Mouse (Mus musculus) kidney, adult 18-20 months (tissue): ENCODE measurements around the gene Rgcc.

Experiments used
- DNase-seq: peaks from one replicate; pipeline ENCODE4 v3.0.0; 2021

The Rgcc gene

GRCm38 (mm10) chr14:79301466-79301875, at the start of gene Rgcc:
Gene Rgcc (minus strand): TSS chr14:79301645.
- peak; percentile 96 for DNase-seq

GRCm38 (mm10) chr14:79346384-79346783, 44.9 kb upstream of the Rgcc start:
- DNase-seq: no peak

- no peak for DNase-seq
These were observed 34.2 kb upstream of the Rgcc start for GRCm38 (mm10) chr14:79335613-79336012.

- no peak for DNase-seq
These were observed 30.5 kb upstream of the Rgcc start for GRCm38 (mm10) chr14:79331936-79332335.

GRCm38 (mm10) chr14:79330944-79331561, 29.6 kb upstream of the Rgcc start:
- no peak for DNase-seq

GRCm38 (mm10) chr14:79327033-79327432, 25.6 kb upstream of the Rgcc start:
- peak; percentile 44 for DNase-seq

GRCm38 (mm10) chr14:79324112-79324840, 22.8 kb upstream of the Rgcc start:
- DNase-seq: no peak

GRCm38 (mm10) chr14:79321881-79322280, 20.4 kb upstream of the Rgcc start:
- no peak for DNase-seq

- peak; percentile 30 for DNase-seq
These were observed 19.7 kb upstream of the Rgcc start for GRCm38 (mm10) chr14:79321152-79321551.

- no peak for DNase-seq
These were observed 16.2 kb upstream of the Rgcc start for GRCm38 (mm10) chr14:79317602-79318001.

- DNase-seq: no peak
These were observed 14.4 kb upstream of the Rgcc start for GRCm38 (mm10) chr14:79315877-79316276.

GRCm38 (mm10) chr14:79314245-79315010, 13.0 kb upstream of the Rgcc start:
- no peak for DNase-seq

GRCm38 (mm10) chr14:79313439-79314175, 12.2 kb upstream of the Rgcc start:
- DNase-seq: no peak

GRCm38 (mm10) chr14:79312719-79313118, 11.3 kb upstream of the Rgcc start:
- DNase-seq: no peak

GRCm38 (mm10) chr14:79311918-79312454, 10.5 kb upstream of the Rgcc start:
- DNase-seq: no peak

GRCm38 (mm10) chr14:79309115-79309514, 7.7 kb upstream of the Rgcc start:
- no peak for DNase-seq

- DNase-seq: no peak
These were observed 6.9 kb upstream of the Rgcc start for GRCm38 (mm10) chr14:79308364-79308763.

GRCm38 (mm10) chr14:79307908-79308307, 6.5 kb upstream of the Rgcc start:
- no peak for DNase-seq

GRCm38 (mm10) chr14:79307138-79307537, 5.7 kb upstream of the Rgcc start:
- DNase-seq: no peak

GRCm38 (mm10) chr14:79304873-79305464, 3.5 kb upstream of the Rgcc start:
- no peak for DNase-seq

GRCm38 (mm10) chr14:79303150-79303549, 1.7 kb upstream of the Rgcc start:
- no peak for DNase-seq

GRCm38 (mm10) chr14:79300641-79301350, 649 bp downstream of the Rgcc start:
- DNase-seq: peak; percentile 35
